Mouse (Mus musculus) MN1 (cell line): ENCODE measurements around the gene Actn2.

Experiments
- DNase-seq: peaks from one replicate; pipeline ENCODE4 v3.0.0-alpha.2; 2016; ENCODE audit warnings: low spot score

The Actn2 gene

GRCm38 (mm10) chr13:12317191-12317765, 23.3 kb downstream of the Actn2 start:
- DNase-seq, result no peak

- DNase-seq, result no peak
These were observed 26.4 kb downstream of the Actn2 start for GRCm38 (mm10) chr13:12314173-12314572.

GRCm38 (mm10) chr13:12311930-12312492, 28.5 kb downstream of the Actn2 start:
- peak; percentile 32 for DNase-seq

GRCm38 (mm10) chr13:12311371-12311770, 29.2 kb downstream of the Actn2 start:
- DNase-seq, result no peak

GRCm38 (mm10) chr13:12309446-12309845, 31.1 kb downstream of the Actn2 start:
- DNase-seq, result no peak

- DNase-seq, result no peak
These were observed 31.7 kb downstream of the Actn2 start for GRCm38 (mm10) chr13:12308878-12309277.

GRCm38 (mm10) chr13:12308473-12308872, 32.1 kb downstream of the Actn2 start:
- DNase-seq, result no peak

- no peak for DNase-seq
These were observed 33.3 kb downstream of the Actn2 start for GRCm38 (mm10) chr13:12307286-12307685.

GRCm38 (mm10) chr13:12305540-12305939, 35.0 kb downstream of the Actn2 start:
- DNase-seq, result no peak

GRCm38 (mm10) chr13:12304991-12305390, 35.6 kb downstream of the Actn2 start:
- DNase-seq, result no peak

- DNase-seq, result no peak
These were observed 42.8 kb downstream of the Actn2 start for GRCm38 (mm10) chr13:12297777-12298176.

- DNase-seq, result peak; percentile 69
These were observed 43.9 kb downstream of the Actn2 start for GRCm38 (mm10) chr13:12296701-12297100.

- no peak for DNase-seq
These were observed 46.8 kb downstream of the Actn2 start for GRCm38 (mm10) chr13:12293810-12294209.

- no peak for DNase-seq
These were observed 49.9 kb downstream of the Actn2 start for GRCm38 (mm10) chr13:12290700-12291099.

- no peak for DNase-seq
These were observed 56.0 kb downstream of the Actn2 start for GRCm38 (mm10) chr13:12284528-12284927.

GRCm38 (mm10) chr13:12283826-12284225, 56.7 kb downstream of the Actn2 start:
- no peak for DNase-seq

- DNase-seq, result no peak
These were observed 65.8 kb downstream of the Actn2 start for GRCm38 (mm10) chr13:12274721-12275120.

- DNase-seq, result no peak
These were observed 66.3 kb downstream of the Actn2 start for GRCm38 (mm10) chr13:12274220-12274619.

GRCm38 (mm10) chr13:12272953-12273352, 67.6 kb downstream of the Actn2 start:
- peak; percentile 47 for DNase-seq

GRCm38 (mm10) chr13:12267971-12268370, 72.6 kb downstream of the Actn2 start:
- no peak for DNase-seq

- DNase-seq, result no peak
These were observed 73.5 kb downstream of the Actn2 start for GRCm38 (mm10) chr13:12267097-12267496.

GRCm38 (mm10) chr13:12263996-12264395, 76.6 kb downstream of the Actn2 start:
- no peak for DNase-seq

- no peak for DNase-seq
These were observed 79.1 kb downstream of the Actn2 start for GRCm38 (mm10) chr13:12261505-12261904.
